Comparison of ENCODE assay signal across 23 mouse cellular contexts in genomic region chr10:62062786-62063185, GRCm38 (mm10).
A peak's percentile ranks its signal among the peaks of the same experiment; 100 is the strongest.
DNase-seq lines count a peak whose midpoint lies in the region; ATAC-seq and TF ChIP-seq lines count a peak whose summit lies in the region.
"Had no signal": no experiment of that assay in that cellular context is flagged by ENCODE, and none has a peak within 500 bp of the region (broad histone marks: within the 10 kb centered on the region; RNA-seq: fewer than 3 reads in every experiment).

No protein-coding gene starts in this region.

- no peak overlapping the region for H3K4me2 ChIP-seq in intestine, postnatal 0 days (replicated peaks; ENCODE audit: low read depth)
- H3K4me2 ChIP-seq in intestine, embryonic 15.5 days (replicated peaks): no peak overlapping the region
- H3K4me2 ChIP-seq in lung, embryonic 14.5 days: no peak overlapping the region
- H3K4me2 ChIP-seq: midbrain, embryonic 12.5 days had no signal

- TF ChIP-seq CTCF in intestine, postnatal 0 days (IDR thresholded peaks at IDR 0.05; ENCODE audit: low read depth): peak; percentile 40
- TF ChIP-seq CTCF in lung, embryonic 14.5 days (IDR thresholded peaks at IDR 0.05; ENCODE audit: low read depth): peak; percentile 49; the same call in 1 of the 2 replicates
- peak; percentile 69 for TF ChIP-seq CTCF in ES-Bruce4 (IDR thresholded peaks at IDR 0.05; ENCODE audit: low read depth, low read length)
- TF ChIP-seq CTCF in brain, embryonic 14.5 days (IDR thresholded peaks at IDR 0.05; ENCODE audit: borderline replicate concordance, extremely low read depth, insufficient read depth, insufficient read length): peak; percentile 15; the same call in 1 of the 2 replicates
- TF ChIP-seq CTCF in gastrocnemius, adult 2 months (IDR thresholded peaks at IDR 0.05): no peak

- no peaks in the 10 kb centered on the region for H3K36me3 ChIP-seq in intestine, postnatal 0 days (ENCODE audit: control insufficient read depth, insufficient read depth)
- H3K36me3 ChIP-seq in intestine, embryonic 15.5 days: no peaks in the 10 kb centered on the region
- no peaks in the 10 kb centered on the region for H3K36me3 ChIP-seq in lung, embryonic 14.5 days (ENCODE audit: insufficient read depth)
- H3K36me3 ChIP-seq in ES-Bruce4 (ENCODE audit: control insufficient read depth, insufficient read depth, low read length, poor library complexity, severe bottlenecking): no peaks in the 10 kb centered on the region
- H3K36me3 ChIP-seq: embryonic facial prominence, embryonic 10.5 days; midbrain, embryonic 12.5 days had no signal

- WGBS in intestine, postnatal 0 days: 65% methylated on average over 5 of the region's 5 CpGs
- 68% methylated on average over 5 of the region's 5 CpGs for WGBS in intestine, embryonic 15.5 days
- 64% methylated on average over 5 of the region's 5 CpGs for WGBS in lung, embryonic 14.5 days

- DNase-seq in lung, embryonic 14.5 days: no peak
- no peak for DNase-seq in lung, postnatal 14 days
- no peak for DNase-seq in brain, embryonic 14.5 days (ENCODE audit: low read depth)
- no peak for DNase-seq in gastrocnemius, adult 2 months
- no peak for DNase-seq in spleen, postnatal 14 days (ENCODE audit: low spot score in 2 of 2)
- DNase-seq: adrenal gland, postnatal 36 days; cerebellum, adult 2 months; gastrocnemius, postnatal 14 days; heart, adult 2 months; kidney, adult 2 months; kidney, postnatal 25 days; layer of hippocampus, adult 9-11 months; lung, adult 18-20 months; thymus, adult 18-20 months; thymus, postnatal 4 days had no signal

- H3K9me3 ChIP-seq in intestine, postnatal 0 days (ENCODE audit: control insufficient read depth): no peaks in the 10 kb centered on the region
- H3K9me3 ChIP-seq in intestine, embryonic 15.5 days: no peaks in the 10 kb centered on the region
- H3K9me3 ChIP-seq in lung, embryonic 14.5 days (ENCODE audit: low read depth, low read length): no peaks in the 10 kb centered on the region
- no peaks in the 10 kb centered on the region for H3K9me3 ChIP-seq in ES-Bruce4 (replicated peaks; ENCODE audit: control insufficient read depth, insufficient read depth, low read length, poor library complexity, severe bottlenecking)
- H3K9me3 ChIP-seq: embryonic facial prominence, embryonic 10.5 days; midbrain, embryonic 12.5 days had no signal

- H3K9ac ChIP-seq in intestine, postnatal 0 days (ENCODE audit: low read depth, low read length): no peak overlapping the region
- no peak overlapping the region for H3K9ac ChIP-seq in intestine, embryonic 15.5 days
- no peak overlapping the region for H3K9ac ChIP-seq in lung, embryonic 14.5 days
- H3K9ac ChIP-seq in ES-Bruce4 (ENCODE audit: low read depth, poor library complexity, severe bottlenecking): no peak overlapping the region
- H3K9ac ChIP-seq: midbrain, embryonic 12.5 days had no signal

- peaks cover 9% of the 10 kb centered on the region; the same call in 1 of the 2 replicates for H3K4me1 ChIP-seq in intestine, postnatal 0 days (replicated peaks; ENCODE audit: control insufficient read depth, insufficient read depth, low read length)
- peaks cover 28% of the 10 kb centered on the region for H3K4me1 ChIP-seq in intestine, embryonic 15.5 days (replicated peaks)
- peaks cover 15% of the 10 kb centered on the region for H3K4me1 ChIP-seq in lung, embryonic 14.5 days (ENCODE audit: insufficient read depth)
- no peaks in the 10 kb centered on the region for H3K4me1 ChIP-seq in ES-Bruce4 (ENCODE audit: control insufficient read depth, insufficient read depth, low read length)

- ATAC-seq in intestine, postnatal 0 days: no peak
- no peak for ATAC-seq in intestine, embryonic 15.5 days
- no peak for ATAC-seq in lung, embryonic 14.5 days (ENCODE audit: insufficient read depth)

- intact Hi-C loops in gastrocnemius, adult 2 months (cut with DNase I): no loop called here

- no peak for TF ChIP-seq EP300 in ES-Bruce4 (IDR thresholded peaks at IDR 0.05; ENCODE audit: insufficient read depth, low read depth, low read length)

- no peak overlapping the region for H3K4me3 ChIP-seq in intestine, postnatal 0 days (ENCODE audit: low read depth, low read length)
- no peak overlapping the region for H3K4me3 ChIP-seq in intestine, embryonic 15.5 days (replicated peaks)
- H3K4me3 ChIP-seq in lung, embryonic 14.5 days (ENCODE audit: low read depth, low read length): no peak overlapping the region
- no peak overlapping the region for H3K4me3 ChIP-seq in ES-Bruce4 (ENCODE audit: low read depth, low read length)
- H3K4me3 ChIP-seq in gastrocnemius, adult 2 months: no peak overlapping the region
- H3K4me3 ChIP-seq: embryonic facial prominence, embryonic 10.5 days; heart, adult 2 months; left cerebral cortex, adult 2 months; midbrain, embryonic 12.5 days; myocyte had no signal

- TF ChIP-seq POLR2A in ES-Bruce4 (IDR thresholded peaks at IDR 0.05; ENCODE audit: insufficient read depth, low read length): no peak
- no peak for TF ChIP-seq POLR2A in brain, embryonic 14.5 days (IDR thresholded peaks at IDR 0.05; ENCODE audit: borderline replicate concordance, extremely low read depth, insufficient read depth, insufficient read length, poor library complexity, severe bottlenecking)

- H3K27me3 ChIP-seq in intestine, postnatal 0 days (replicated peaks; ENCODE audit: control insufficient read depth, insufficient read depth, low read length): no peaks in the 10 kb centered on the region
- no peaks in the 10 kb centered on the region for H3K27me3 ChIP-seq in intestine, embryonic 15.5 days (replicated peaks)
- H3K27me3 ChIP-seq in lung, embryonic 14.5 days (ENCODE audit: insufficient read depth, low read length): no peaks in the 10 kb centered on the region
- no peaks in the 10 kb centered on the region for H3K27me3 ChIP-seq in ES-Bruce4 (ENCODE audit: control insufficient read depth, insufficient read depth, low read length, poor library complexity, severe bottlenecking)
- H3K27me3 ChIP-seq: midbrain, embryonic 12.5 days had no signal

- H3K27ac ChIP-seq in intestine, postnatal 0 days (ENCODE audit: low read depth, low read length): no peak overlapping the region
- H3K27ac ChIP-seq in intestine, embryonic 15.5 days: no peak overlapping the region
- no peak overlapping the region for H3K27ac ChIP-seq in lung, embryonic 14.5 days (ENCODE audit: low read depth)
- H3K27ac ChIP-seq in ES-Bruce4 (ENCODE audit: insufficient read depth, low read length): no peak overlapping the region
- no peak overlapping the region for H3K27ac ChIP-seq in gastrocnemius, adult 2 months
- H3K27ac ChIP-seq: embryonic facial prominence, embryonic 10.5 days; heart, adult 2 months; left cerebral cortex, adult 2 months; macrophage; midbrain, embryonic 12.5 days had no signal
